In genomic region chr2:48186161-48186560, GRCm38 (mm10) we compare ENCODE assay signal across 10 mouse cellular contexts.
A peak's percentile ranks its signal among the peaks of the same experiment; 100 is the strongest.
DNase-seq lines count a peak whose midpoint lies in the region; ATAC-seq and TF ChIP-seq lines count a peak whose summit lies in the region.
"Had no signal": no experiment of that assay in that cellular context is flagged by ENCODE, and none has a peak within 500 bp of the region (broad histone marks: within the 10 kb centered on the region; RNA-seq: fewer than 3 reads in every experiment).

No protein-coding gene starts in this region.

- no peak overlapping the region for H3K27ac ChIP-seq in forebrain, embryonic 14.5 days (ENCODE audit: low read depth, low read length)
- no peak overlapping the region for H3K27ac ChIP-seq in forebrain, embryonic 10.5 days
- H3K27ac ChIP-seq in forebrain, embryonic 16.5 days (ENCODE audit: low read length) = no peak overlapping the region
- no peak overlapping the region for H3K27ac ChIP-seq in forebrain, postnatal 0 days (ENCODE audit: low read depth, low read length)
- no peak overlapping the region for H3K27ac ChIP-seq in hindbrain, embryonic 16.5 days (ENCODE audit: low read depth, low read length)
- H3K27ac ChIP-seq in hindbrain, postnatal 0 days = no peak overlapping the region
- H3K27ac ChIP-seq: embryonic facial prominence, embryonic 13.5 days; embryonic facial prominence, embryonic 15.5 days had no signal

- no peak for DNase-seq in forebrain, embryonic 14.5 days (ENCODE audit: low spot score)
- DNase-seq in forebrain, embryonic 10.5 days (ENCODE audit: extremely low spot score, low spot score) = no peak
- no peak for DNase-seq in forebrain, postnatal 0 days
- no peak for DNase-seq in hindbrain, postnatal 0 days (ENCODE audit: low spot score)
- DNase-seq: embryo, embryonic 11 days had no signal

- no peak for TF ChIP-seq CTCF in forebrain, postnatal 0 days (IDR thresholded peaks at IDR 0.05; ENCODE audit: low read depth)
- TF ChIP-seq CTCF in hindbrain, postnatal 0 days (IDR thresholded peaks at IDR 0.05; ENCODE audit: low read depth) = no peak

- H3K27me3 ChIP-seq in forebrain, embryonic 14.5 days (replicated peaks; ENCODE audit: control insufficient read depth, insufficient read depth, low read length) = no peaks in the 10 kb centered on the region
- no peaks in the 10 kb centered on the region for H3K27me3 ChIP-seq in forebrain, embryonic 10.5 days (ENCODE audit: poor library complexity, severe bottlenecking)
- H3K27me3 ChIP-seq in forebrain, embryonic 16.5 days (replicated peaks; ENCODE audit: control insufficient read depth, insufficient read depth, low read length) = no peaks in the 10 kb centered on the region
- no peaks in the 10 kb centered on the region for H3K27me3 ChIP-seq in forebrain, postnatal 0 days (ENCODE audit: insufficient read depth, low read length)
- H3K27me3 ChIP-seq in hindbrain, embryonic 16.5 days (replicated peaks; ENCODE audit: control insufficient read depth, insufficient read depth, low read length) = no peaks in the 10 kb centered on the region
- no peaks in the 10 kb centered on the region for H3K27me3 ChIP-seq in hindbrain, postnatal 0 days (ENCODE audit: insufficient read depth, low read length)
- H3K27me3 ChIP-seq: embryonic facial prominence, embryonic 13.5 days; embryonic facial prominence, embryonic 15.5 days had no signal

- H3K4me3 ChIP-seq in forebrain, embryonic 14.5 days (ENCODE audit: low read depth, low read length) = no peak overlapping the region
- no peak overlapping the region for H3K4me3 ChIP-seq in forebrain, embryonic 10.5 days
- H3K4me3 ChIP-seq in forebrain, embryonic 16.5 days (replicated peaks; ENCODE audit: low read length) = no peak overlapping the region
- H3K4me3 ChIP-seq in forebrain, postnatal 0 days (ENCODE audit: low read depth, low read length) = no peak overlapping the region
- no peak overlapping the region for H3K4me3 ChIP-seq in hindbrain, embryonic 16.5 days (ENCODE audit: low read length)
- H3K4me3 ChIP-seq in hindbrain, postnatal 0 days (ENCODE audit: low read length) = no peak overlapping the region
- H3K4me3 ChIP-seq: embryonic facial prominence, embryonic 13.5 days; embryonic facial prominence, embryonic 15.5 days; erythroblast, embryonic 14.5 days had no signal

- H3K9ac ChIP-seq in forebrain, embryonic 14.5 days (ENCODE audit: low read length) = no peak overlapping the region
- no peak overlapping the region for H3K9ac ChIP-seq in forebrain, embryonic 16.5 days (replicated peaks; ENCODE audit: low read depth, low read length)
- no peak overlapping the region for H3K9ac ChIP-seq in forebrain, postnatal 0 days
- H3K9ac ChIP-seq in hindbrain, embryonic 16.5 days (ENCODE audit: low read depth, low read length) = no peak overlapping the region
- no peak overlapping the region for H3K9ac ChIP-seq in hindbrain, postnatal 0 days (replicated peaks; ENCODE audit: low read length)
- H3K9ac ChIP-seq: embryonic facial prominence, embryonic 13.5 days; embryonic facial prominence, embryonic 15.5 days had no signal

- WGBS in forebrain, embryonic 14.5 days = 68% methylated on average over 1 of the region's 1 CpGs
- WGBS in forebrain, embryonic 10.5 days = 94% methylated on average over 1 of the region's 1 CpGs
- 37% methylated on average over 1 of the region's 1 CpGs for WGBS in forebrain, embryonic 16.5 days
- WGBS in forebrain, postnatal 0 days = 41% methylated on average over 1 of the region's 1 CpGs
- 59% methylated on average over 1 of the region's 1 CpGs for WGBS in hindbrain, embryonic 16.5 days
- 83% methylated on average over 1 of the region's 1 CpGs for WGBS in hindbrain, postnatal 0 days

- H3K9me3 ChIP-seq in forebrain, embryonic 14.5 days (replicated peaks; ENCODE audit: control insufficient read depth, low read length) = no peaks in the 10 kb centered on the region
- H3K9me3 ChIP-seq in forebrain, embryonic 10.5 days = no peaks in the 10 kb centered on the region
- no peaks in the 10 kb centered on the region for H3K9me3 ChIP-seq in forebrain, embryonic 16.5 days (ENCODE audit: control insufficient read depth, low read length)
- H3K9me3 ChIP-seq in forebrain, postnatal 0 days (ENCODE audit: low read length) = no peaks in the 10 kb centered on the region
- H3K9me3 ChIP-seq in hindbrain, embryonic 16.5 days (ENCODE audit: control insufficient read depth, low read length) = no peaks in the 10 kb centered on the region
- H3K9me3 ChIP-seq in hindbrain, postnatal 0 days (ENCODE audit: low read length) = no peaks in the 10 kb centered on the region
- H3K9me3 ChIP-seq: embryonic facial prominence, embryonic 13.5 days; embryonic facial prominence, embryonic 15.5 days had no signal

- H3K4me1 ChIP-seq in forebrain, embryonic 14.5 days (ENCODE audit: control insufficient read depth, insufficient read depth, low read length) = 0 out of 2 replicates have a peak, but pooled peaks cover 4% of the 10 kb centered on the region
- no peaks in the 10 kb centered on the region for H3K4me1 ChIP-seq in forebrain, embryonic 10.5 days
- H3K4me1 ChIP-seq in forebrain, embryonic 16.5 days (replicated peaks; ENCODE audit: control insufficient read depth, insufficient read depth, low read length) = peaks cover 8% of the 10 kb centered on the region
- H3K4me1 ChIP-seq in forebrain, postnatal 0 days (ENCODE audit: insufficient read depth) = no peaks in the 10 kb centered on the region
- no peaks in the 10 kb centered on the region; the same call in 1 of the 2 replicates for H3K4me1 ChIP-seq in hindbrain, embryonic 16.5 days (ENCODE audit: control insufficient read depth, insufficient read depth, low read depth, low read length)
- H3K4me1 ChIP-seq in hindbrain, postnatal 0 days (ENCODE audit: insufficient read depth, low read length) = no peaks in the 10 kb centered on the region
- H3K4me1 ChIP-seq: embryonic facial prominence, embryonic 13.5 days; embryonic facial prominence, embryonic 15.5 days had no signal

- ATAC-seq in forebrain, embryonic 14.5 days = peak; percentile 50
- ATAC-seq in forebrain, embryonic 16.5 days = peak; percentile 39
- ATAC-seq in forebrain, postnatal 0 days = no peak
- ATAC-seq in hindbrain, embryonic 16.5 days = peak; percentile 42; the same call in 1 of the 2 replicates
- no peak for ATAC-seq in hindbrain, postnatal 0 days

- H3K4me2 ChIP-seq in forebrain, embryonic 14.5 days (ENCODE audit: low read length) = no peak overlapping the region
- H3K4me2 ChIP-seq in forebrain, embryonic 16.5 days (ENCODE audit: low read length) = no peak overlapping the region
- H3K4me2 ChIP-seq in forebrain, postnatal 0 days (ENCODE audit: low read depth) = no peak overlapping the region
- no peak overlapping the region for H3K4me2 ChIP-seq in hindbrain, embryonic 16.5 days (ENCODE audit: low read length)
- H3K4me2 ChIP-seq in hindbrain, postnatal 0 days (ENCODE audit: low read depth, low read length) = no peak overlapping the region
- H3K4me2 ChIP-seq: embryonic facial prominence, embryonic 13.5 days; embryonic facial prominence, embryonic 15.5 days had no signal

- no peaks in the 10 kb centered on the region for H3K36me3 ChIP-seq in forebrain, embryonic 14.5 days (ENCODE audit: control insufficient read depth, insufficient read depth, low read length)
- H3K36me3 ChIP-seq in forebrain, embryonic 10.5 days (replicated peaks) = no peaks in the 10 kb centered on the region
- no peaks in the 10 kb centered on the region for H3K36me3 ChIP-seq in forebrain, embryonic 16.5 days (ENCODE audit: control insufficient read depth, insufficient read depth)
- H3K36me3 ChIP-seq in forebrain, postnatal 0 days (ENCODE audit: insufficient read depth) = no peaks in the 10 kb centered on the region
- no peaks in the 10 kb centered on the region for H3K36me3 ChIP-seq in hindbrain, embryonic 16.5 days (ENCODE audit: control insufficient read depth, insufficient read depth, low read length)
- H3K36me3 ChIP-seq in hindbrain, postnatal 0 days (ENCODE audit: insufficient read depth, low read length) = no peaks in the 10 kb centered on the region
- H3K36me3 ChIP-seq: embryonic facial prominence, embryonic 13.5 days; embryonic facial prominence, embryonic 15.5 days had no signal

Comparison
In these comparisons a context has a peak if more than half of its experiments do, and no peak if none do; other contexts are left out.
1. ATAC-seq: peak in forebrain, embryonic 14.5 days (single experiment), forebrain, embryonic 16.5 days (single experiment) and hindbrain, embryonic 16.5 days (single experiment); none in forebrain, postnatal 0 days (single experiment) and hindbrain, postnatal 0 days (single experiment).